Mouse (Mus musculus): ENCODE data around the gene Zscan5b.
A peak's percentile ranks its signal among the peaks of the same experiment; 100 is the strongest.
"Not testable (repeated sequence)": the region's sequence is repeated elsewhere in the genome, so short reads cannot be mapped to it uniquely, and the experiment has no call there.

Gene Zscan5b

DNA sequence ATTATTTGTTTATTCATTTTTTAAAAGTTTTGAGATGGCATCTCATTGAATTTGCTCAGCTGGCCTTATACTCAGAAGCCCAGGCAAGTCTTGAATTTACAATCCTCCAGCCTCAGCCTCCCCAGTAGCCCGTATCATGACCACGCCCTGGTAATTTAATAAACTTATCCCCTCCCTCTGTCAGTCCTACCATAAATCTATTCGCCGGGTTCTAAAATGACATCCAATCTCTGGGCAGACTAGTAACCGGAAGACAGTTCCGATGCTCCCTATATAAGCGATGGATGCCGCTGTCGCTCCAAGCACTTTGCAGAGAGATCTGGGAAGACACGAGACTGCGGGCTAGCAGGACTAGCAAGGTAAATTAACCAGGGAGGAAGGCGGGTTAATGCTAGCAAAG, at the start of gene Zscan5b:
Gene Zscan5b (plus strand): TSS at position 301 of the 400 bp plus-strand sequence.
- DNase-seq = no peak

- no peak for DNase-seq
Measured at GRCm38 (mm10) chr7:6172674-6173244, 49.3 kb upstream of the Zscan5b start.

GRCm38 (mm10) chr7:6173872-6174271, 48.2 kb upstream of the Zscan5b start:
- DNase-seq = no peak

GRCm38 (mm10) chr7:6174365-6174987, 47.6 kb upstream of the Zscan5b start:
- not testable (repeated sequence) for DNase-seq

DNA sequence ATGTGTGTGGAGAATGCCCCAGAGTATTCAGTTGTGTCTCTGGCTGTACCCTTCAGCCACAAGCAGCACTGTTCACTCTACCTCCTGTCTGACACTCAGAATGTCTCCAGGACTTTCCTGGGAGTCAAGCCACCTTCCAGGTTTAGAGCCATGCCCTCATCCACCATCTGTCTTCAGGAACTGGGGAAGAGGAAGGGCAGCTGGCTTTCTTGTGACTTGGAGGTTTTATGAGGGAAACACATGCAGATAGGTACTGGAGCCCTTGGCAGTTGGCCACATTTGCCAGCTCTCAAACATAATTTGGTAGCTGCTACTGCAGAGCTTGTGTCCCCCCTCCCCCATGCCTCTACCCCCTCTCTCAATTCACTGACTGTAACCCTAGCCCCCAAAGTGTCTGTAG, 43.1 kb upstream of the Zscan5b start:
- peak; percentile 65 to 80 for DNase-seq

GRCm38 (mm10) chr7:6182882-6183281, 39.2 kb upstream of the Zscan5b start:
- no peak for DNase-seq

GRCm38 (mm10) chr7:6183802-6184201, 38.3 kb upstream of the Zscan5b start:
- DNase-seq = peak; percentile 75 to 78

GRCm38 (mm10) chr7:6184521-6184920, 37.6 kb upstream of the Zscan5b start:
- DNase-seq = peak; percentile 62 to 76

- no peak for DNase-seq
Measured at GRCm38 (mm10) chr7:6185391-6185790, 36.7 kb upstream of the Zscan5b start.

GRCm38 (mm10) chr7:6186176-6186575, 35.9 kb upstream of the Zscan5b start:
- no peak for DNase-seq

DNA sequence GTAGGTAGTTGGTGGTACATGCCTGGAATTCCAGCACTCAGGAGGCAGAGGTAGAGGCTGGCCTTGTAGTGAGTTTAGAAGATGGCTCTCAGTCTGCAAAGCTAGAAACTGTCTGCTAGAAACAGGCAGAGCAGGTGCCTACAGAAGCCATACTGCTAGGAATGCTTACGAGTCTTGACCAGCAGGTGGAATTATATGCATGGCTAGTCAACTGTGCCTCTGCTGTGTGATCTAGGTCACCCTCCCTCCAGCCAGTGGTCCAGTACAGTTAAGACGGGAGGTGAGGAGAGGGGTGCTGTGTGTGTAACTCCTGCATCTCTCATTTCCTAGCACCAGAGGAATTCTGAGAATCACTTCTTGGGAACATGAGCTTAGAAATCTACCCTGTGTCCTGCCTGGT, 35.3 kb upstream of the Zscan5b start:
- no peak for DNase-seq

DNA sequence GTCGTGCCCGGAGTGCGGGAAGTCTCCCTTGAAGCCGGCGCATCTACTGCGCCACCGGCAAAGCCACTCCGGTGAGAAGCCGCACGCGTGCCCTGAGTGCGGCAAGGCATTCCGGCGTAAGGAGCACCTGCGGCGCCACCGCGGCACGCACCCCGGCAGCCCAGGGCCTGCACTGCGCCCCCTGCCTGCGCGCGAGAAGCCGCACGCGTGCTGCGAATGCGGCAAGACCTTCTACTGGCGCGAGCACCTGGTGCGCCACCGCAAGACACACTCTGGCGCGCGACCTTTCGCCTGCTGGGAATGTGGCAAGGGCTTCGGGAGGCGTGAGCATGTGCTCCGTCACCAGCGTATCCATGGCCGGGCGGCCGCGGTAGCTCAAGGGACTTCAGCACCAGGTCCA, 32.5 kb upstream of the Zscan5b start:
- DNase-seq = peak; percentile 45 to 55

- DNase-seq = peak; percentile 84 to 92
Measured at GRCm38 (mm10) chr7:6191376-6191775, 30.7 kb upstream of the Zscan5b start.

DNA sequence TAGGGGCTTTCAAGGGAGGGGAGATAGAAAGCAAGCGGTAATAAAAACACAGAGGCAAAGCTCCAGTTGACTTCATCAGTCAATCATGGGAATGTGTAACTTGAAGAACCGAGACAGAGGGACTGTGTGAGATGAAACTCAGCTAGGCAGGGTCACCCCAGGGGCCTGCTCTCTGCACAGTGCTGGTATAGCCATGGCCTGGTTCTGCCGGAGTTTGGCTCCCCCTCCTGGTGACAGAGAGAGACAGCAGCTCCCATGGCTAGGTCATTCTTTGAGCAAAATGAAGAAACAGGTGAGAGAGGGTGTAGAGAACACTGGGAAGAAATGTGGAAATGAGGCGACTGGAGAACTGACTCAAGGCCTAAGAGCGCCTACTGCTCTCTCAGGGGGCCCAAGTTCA, 27.9 kb upstream of the Zscan5b start:
- DNase-seq = peak; percentile 74 to 83

GRCm38 (mm10) chr7:6195777-6196176, 26.3 kb upstream of the Zscan5b start:
- DNase-seq = no peak

DNA sequence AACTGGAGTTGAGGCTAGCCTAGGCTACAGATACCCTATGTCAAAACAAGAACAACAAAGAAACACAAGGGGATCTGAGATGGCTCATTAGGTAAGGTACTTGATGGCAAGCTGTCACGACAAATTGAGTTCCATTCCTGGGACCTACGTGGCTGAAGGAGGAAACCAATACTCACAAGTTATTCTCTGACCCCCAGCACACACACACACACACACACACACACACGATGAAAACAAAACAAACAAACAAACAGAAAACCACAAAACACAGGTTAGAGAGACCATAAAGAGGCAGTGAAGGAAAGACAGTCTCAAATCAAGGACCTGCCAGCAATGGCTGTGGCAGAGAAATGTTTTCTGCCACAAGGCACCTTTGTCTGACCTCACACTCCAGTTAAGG, 25.3 kb upstream of the Zscan5b start, which contains the start of gene Galp:
Gene Galp (plus strand): TSS at position 301 of the 400 bp plus-strand sequence.
- DNase-seq = no peak

- DNase-seq = no peak
Measured at GRCm38 (mm10) chr7:6204200-6204599, 17.9 kb upstream of the Zscan5b start.

DNA sequence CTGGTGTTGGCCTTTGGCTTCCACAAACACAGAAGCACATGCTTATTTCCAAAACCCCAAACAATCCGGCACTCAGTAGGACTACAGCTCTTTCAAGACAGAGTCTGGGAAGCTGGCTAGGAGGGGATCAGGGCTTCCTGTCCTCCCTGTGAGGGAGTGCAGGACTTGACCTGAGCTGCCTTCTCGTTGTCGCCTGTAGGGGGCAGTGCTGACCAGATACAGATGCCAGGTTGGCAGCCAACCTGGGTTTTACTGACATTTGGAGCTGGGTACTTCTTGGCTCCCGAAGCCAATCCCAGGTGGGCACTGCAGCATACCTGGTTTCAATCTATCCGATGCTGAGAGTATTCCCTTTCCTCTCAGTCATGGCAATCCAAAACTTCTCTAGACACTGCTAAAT, 8.9 kb upstream of the Zscan5b start:
- peak; percentile 24 to 61 for DNase-seq

DNA sequence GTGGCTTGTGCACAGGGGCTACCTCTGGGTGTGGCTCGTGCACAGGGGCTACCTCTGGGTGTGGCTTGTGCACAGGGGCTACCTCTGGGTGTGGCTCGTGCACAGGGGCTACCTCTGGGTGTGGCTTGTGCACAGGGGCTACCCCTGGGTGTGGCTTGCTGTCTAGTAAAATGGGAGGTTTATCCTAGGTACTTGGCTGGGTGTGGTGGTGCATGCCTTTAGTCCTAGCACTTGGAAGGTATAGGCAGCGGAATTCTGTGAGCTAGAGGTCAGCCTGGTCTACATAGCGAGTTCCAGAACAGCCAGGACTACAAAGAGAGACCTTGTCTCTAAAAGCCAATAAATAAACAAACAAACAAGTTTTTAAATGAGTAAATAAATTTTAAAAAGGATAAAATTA, 7.4 kb upstream of the Zscan5b start:
- not testable (repeated sequence) for DNase-seq

DNA sequence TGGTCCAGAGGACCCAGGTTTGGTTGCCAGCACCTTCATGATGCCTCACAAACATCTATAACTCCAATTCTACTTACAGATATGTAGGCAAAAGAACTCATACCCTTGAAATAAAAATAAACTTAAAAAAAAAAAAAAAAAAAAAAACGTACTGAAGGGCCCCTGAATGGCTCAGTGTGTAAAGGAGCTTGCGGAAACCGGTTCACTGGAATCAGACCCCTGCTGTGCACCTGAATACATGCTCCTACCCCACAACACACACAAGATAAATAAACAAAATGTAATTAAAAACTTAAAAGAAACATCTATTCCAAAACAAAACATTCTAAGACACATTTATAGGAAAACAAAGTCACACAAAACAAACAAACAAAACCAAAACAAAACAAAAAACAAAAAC, 1.9 kb upstream of the Zscan5b start:
- no peak for DNase-seq

DNA sequence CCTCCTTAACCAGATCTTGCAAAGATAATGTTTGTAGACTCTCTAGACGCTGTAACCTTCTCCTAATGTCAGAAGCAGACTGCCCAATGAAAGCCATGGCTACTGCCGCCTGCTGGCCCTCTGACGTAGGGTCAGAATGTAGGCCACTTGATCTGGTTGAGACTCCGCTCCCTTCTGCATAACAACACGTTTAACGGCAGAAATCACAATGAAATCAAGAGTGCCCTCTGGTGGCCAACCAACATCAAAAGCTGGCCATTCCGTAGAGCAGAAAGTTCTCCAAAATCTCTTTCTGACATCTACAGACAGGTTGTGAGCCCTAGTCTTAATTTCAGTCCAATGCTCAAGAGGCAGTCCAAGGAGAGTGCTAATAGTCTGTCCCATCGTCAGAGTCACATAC, 6.4 kb downstream of the Zscan5b start:
- peak; percentile 8 to 33 for DNase-seq

DNA sequence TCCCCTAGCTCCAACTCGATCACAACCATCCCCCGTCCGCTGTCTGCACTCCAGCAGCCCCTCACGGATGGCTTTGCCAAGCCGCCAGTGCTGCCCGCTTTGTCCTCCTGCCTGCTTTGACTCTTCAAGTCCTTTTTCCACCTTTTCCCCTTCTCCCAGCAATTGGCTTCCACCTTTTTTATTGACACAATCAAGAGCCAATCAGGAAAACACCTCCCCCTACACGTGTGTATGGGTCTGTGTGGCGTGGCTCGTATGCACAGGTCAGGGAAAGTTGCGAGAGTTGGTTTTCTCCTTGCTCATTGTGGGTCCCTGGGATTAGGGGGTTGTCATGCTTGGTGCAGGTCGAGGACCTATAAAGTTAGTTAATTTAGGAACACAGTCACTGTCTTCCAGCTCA, 17.7 kb downstream of the Zscan5b start:
- no peak for DNase-seq

DNA sequence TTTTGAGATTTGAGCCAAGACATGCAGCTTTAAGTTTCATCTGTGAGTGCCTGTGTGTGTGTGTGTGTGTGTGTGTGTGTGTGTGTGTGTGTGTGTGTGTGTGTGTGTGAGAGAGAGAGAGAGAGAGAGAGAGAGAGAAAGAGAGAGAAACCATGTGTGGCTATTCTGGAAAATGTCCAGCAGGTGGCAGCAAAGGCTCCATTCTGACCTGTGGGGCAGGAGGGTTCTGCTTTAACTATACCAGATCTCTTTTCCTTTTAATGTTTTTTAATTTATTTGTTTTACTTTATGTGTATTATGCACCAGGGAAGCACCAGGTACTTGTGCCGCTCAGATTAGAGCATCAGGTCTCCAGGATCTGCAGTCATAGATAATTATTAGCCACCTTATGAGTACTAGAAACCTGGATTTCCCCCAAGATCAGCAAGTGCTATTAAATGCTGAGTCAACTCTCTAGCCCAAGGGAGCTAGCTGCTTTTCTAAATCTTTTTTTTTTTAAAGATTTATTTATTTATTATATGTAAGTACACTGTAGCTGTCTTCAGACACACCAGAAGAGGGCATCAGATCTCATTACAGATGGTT, 18.9 kb downstream of the Zscan5b start:
- peak; percentile 43 to 70 for DNase-seq
